Mouse (Mus musculus): ENCODE measurements at regions not wholly inside any gene's neighbourhood (a gene's known extent, or its start where the extent isn't known, plus 50 kb on each side); places are given as distances from the start of the nearest gene placed in this dataset.

DNA sequence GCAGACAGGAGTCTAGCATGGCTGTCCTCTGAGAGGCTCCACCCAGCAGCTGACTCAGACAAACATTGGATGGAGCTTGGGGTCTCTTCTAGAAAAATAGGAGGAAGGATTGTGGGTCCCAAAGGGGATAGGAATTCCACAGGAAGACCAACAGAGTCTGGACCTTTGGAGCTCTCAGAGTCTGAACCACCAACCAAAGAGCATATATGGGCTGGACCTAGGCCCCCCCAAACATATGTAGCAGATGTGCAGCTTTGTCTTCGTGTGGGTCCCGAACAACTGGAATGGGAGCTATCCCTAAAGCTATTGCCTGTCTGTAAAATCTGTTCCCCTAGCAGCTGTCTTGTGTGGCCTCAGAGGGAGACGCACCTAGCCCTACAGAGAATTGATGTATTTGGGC lies 50.1 kb upstream of the Cpm start:
- no peaks in the 10 kb centered on the region for H3K36me3 ChIP-seq (ENCODE audit: control insufficient read depth, insufficient read depth, low read length)
- no peak overlapping the region for H3K27ac ChIP-seq (ENCODE audit: low read depth, low read length)
- no peaks in the 10 kb centered on the region for H3K27me3 ChIP-seq (ENCODE audit: control insufficient read depth, insufficient read depth, low read length)
- ATAC-seq (ENCODE audit: low FRiP score, low TSS enrichment): no peak
- H3K9ac ChIP-seq (ENCODE audit: low read depth, low read length): no peak overlapping the region
- no peak overlapping the region for H3K4me2 ChIP-seq (replicated peaks; ENCODE audit: low read depth, low read length)
- 70% methylated on average over 3 of the region's 3 CpGs for WGBS
- H3K4me3 ChIP-seq (ENCODE audit: low read length): no peak overlapping the region
- H3K4me1 ChIP-seq (ENCODE audit: control insufficient read depth, insufficient read depth, low read length): 0 out of 2 replicates have a peak, but pooled peaks cover 3% of the 10 kb centered on the region
- H3K9me3 ChIP-seq (ENCODE audit: control insufficient read depth, low read length): no peaks in the 10 kb centered on the region

DNA sequence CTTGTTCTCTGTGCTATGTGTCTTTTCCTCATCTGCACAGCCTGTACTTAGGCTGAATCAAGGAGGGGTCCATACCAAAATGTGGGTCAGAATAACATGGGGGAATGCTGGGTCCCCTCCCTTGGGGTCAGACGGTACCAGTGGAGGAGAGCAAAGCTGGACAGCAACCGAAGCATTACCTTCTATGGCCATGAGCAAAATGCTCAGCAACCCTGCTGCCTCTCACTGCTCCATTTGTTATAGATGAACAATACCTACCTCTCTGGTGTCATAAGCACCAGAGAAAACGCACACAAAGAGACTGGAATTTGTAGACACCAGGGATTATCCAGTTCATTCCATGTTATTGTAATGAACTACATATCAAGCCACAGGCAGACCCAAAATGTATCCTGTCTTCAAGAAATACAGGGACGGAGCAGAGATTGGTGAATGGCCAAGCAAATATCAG lies 50.6 kb upstream of the Cpm start:
- Histone ChIP-seq H3K36me3 (ENCODE audit: control insufficient read depth, insufficient read depth, low read length) (no peaks in the 10 kb centered on the region), H3K27me3 (ENCODE audit: control insufficient read depth, insufficient read depth, low read length) (no peaks in the 10 kb centered on the region), H3K27ac (ENCODE audit: low read depth, low read length) (no peak overlapping the region), H3K4me1 (ENCODE audit: control insufficient read depth, insufficient read depth, low read length) (0 out of 2 replicates have a peak, but pooled peaks cover 2% of the 10 kb centered on the region), H3K4me2 (replicated peaks; ENCODE audit: low read depth, low read length) (no peak overlapping the region), H3K9me3 (ENCODE audit: control insufficient read depth, low read length) (no peaks in the 10 kb centered on the region), H3K4me3 (ENCODE audit: low read length) (no peak overlapping the region), H3K9ac (ENCODE audit: low read depth, low read length) (no peak overlapping the region)
- WGBS: 91% methylated on average over 4 of the region's 4 CpGs
- ATAC-seq (ENCODE audit: low FRiP score, low TSS enrichment): no peak

- Histone ChIP-seq H3K36me3 (ENCODE audit: control insufficient read depth, insufficient read depth, low read length) (no peaks in the 10 kb centered on the region), H3K9ac (ENCODE audit: low read depth, low read length) (no peak overlapping the region), H3K27me3 (ENCODE audit: control insufficient read depth, insufficient read depth, low read length) (no peaks in the 10 kb centered on the region), H3K9me3 (ENCODE audit: control insufficient read depth, low read length) (no peaks in the 10 kb centered on the region), H3K27ac (ENCODE audit: low read depth, low read length) (no peak overlapping the region), H3K4me3 (ENCODE audit: low read length) (no peak overlapping the region), H3K4me1 (ENCODE audit: control insufficient read depth, insufficient read depth, low read length) (no peaks in the 10 kb centered on the region), H3K4me2 (replicated peaks; ENCODE audit: low read depth, low read length) (no peak overlapping the region)
- no peak for ATAC-seq (ENCODE audit: low FRiP score, low TSS enrichment)
- WGBS: 85% methylated on average over 4 of the region's 4 CpGs
These were observed 51.2 kb upstream of the Cpm start for GRCm38 (mm10) chr10:117577970-117578695.

DNA sequence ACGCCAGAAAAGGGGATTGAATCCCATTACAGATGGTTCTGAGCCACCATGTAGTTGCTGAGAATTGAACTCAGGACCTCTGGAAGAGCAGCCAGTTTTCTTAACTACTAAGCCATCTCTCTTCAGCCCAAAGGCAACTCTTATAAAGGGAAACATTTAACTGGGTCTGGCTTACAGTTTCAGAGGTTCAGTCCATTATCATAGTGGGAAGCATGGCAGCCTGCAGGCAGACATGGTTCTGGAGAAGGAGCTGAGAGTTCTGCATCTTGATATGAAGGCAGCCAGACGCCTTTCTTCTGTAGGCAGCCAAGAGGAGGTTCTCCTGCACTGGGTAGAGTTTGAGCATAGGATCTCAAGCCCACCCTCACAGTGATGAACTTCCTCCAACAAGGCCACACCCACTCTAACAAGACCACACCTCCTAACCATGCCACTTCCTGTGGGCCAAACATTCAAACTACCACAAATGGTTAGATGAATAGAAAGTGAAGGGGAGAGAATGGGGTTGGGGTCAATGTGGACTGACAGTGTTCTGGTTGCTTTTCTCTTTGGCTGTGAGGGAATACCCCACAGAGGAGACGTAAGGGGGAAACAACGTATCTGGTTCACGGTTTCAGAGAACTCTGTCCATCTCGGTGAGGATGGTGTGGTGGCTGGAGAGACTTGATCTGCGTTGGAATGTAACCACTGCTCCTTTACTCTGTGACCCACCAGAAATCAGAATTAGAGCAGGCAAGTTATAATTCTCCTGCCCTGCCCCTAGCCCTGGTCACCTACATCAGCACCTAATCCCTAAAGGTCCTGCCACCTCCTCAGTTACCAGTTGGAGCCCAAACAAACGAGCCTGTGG lies 52.2 kb upstream of the Cpm start:
- 93% methylated on average over 8 of the region's 8 CpGs for WGBS
- Histone ChIP-seq H3K9ac (ENCODE audit: low read depth, low read length) (no peak overlapping the region), H3K27ac (ENCODE audit: low read depth, low read length) (no peak overlapping the region)

DNA sequence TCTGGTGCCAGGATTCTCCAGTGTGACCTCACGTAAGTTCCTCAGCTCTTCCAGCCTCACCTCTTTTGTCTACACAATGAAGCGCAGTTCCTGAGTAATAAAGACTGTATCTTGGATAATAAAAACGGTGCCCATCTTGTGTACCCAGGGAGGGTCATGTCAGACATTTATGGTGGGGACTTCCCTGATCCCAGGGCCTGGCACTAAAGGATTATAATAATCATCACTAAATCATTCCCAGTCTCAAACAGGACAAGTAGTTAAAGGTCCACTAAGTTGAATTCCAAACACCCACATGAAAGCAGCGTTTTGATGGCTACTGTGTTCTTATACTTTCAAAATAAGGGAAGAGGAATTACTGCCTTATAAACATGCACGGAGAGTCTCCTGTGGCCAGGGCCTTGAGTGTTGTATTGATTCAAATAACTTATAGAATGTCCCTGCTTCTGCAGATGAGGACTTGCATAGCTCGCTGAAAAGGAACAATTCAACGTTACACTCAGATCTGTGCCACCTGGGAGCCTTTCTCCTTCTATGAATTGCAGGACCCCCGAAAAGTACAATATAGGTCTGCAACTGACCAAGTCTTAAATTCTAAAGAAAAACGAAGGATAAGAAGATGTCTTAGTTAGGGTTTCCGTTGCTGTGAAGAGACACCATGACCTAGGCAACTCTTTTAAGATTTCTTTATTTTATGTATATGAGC lies 53.0 kb upstream of the Cpm start:
- WGBS: 72% methylated on average over 10 of the region's 10 CpGs
- no peak for ATAC-seq (ENCODE audit: low FRiP score, low TSS enrichment)
- Histone ChIP-seq H3K9me3 (ENCODE audit: control insufficient read depth, low read length) (no peaks in the 10 kb centered on the region), H3K27me3 (ENCODE audit: control insufficient read depth, insufficient read depth, low read length) (peaks cover 6% of the 10 kb centered on the region), H3K4me2 (replicated peaks; ENCODE audit: low read depth, low read length) (no peak overlapping the region), H3K4me1 (ENCODE audit: control insufficient read depth, insufficient read depth, low read length) (peaks cover 6% of the 10 kb centered on the region; the same call in 1 of the 2 replicates), H3K4me3 (ENCODE audit: low read length) (no peak overlapping the region), H3K27ac (ENCODE audit: low read depth, low read length) (no peak overlapping the region), H3K36me3 (ENCODE audit: control insufficient read depth, insufficient read depth, low read length) (no peaks in the 10 kb centered on the region), H3K9ac (ENCODE audit: low read depth, low read length) (no peak overlapping the region)

More for the DNA sequence above, 52.2 kb upstream of the Cpm start:
- Histone ChIP-seq H3K27me3 (ENCODE audit: control insufficient read depth, insufficient read depth, low read length) (peaks cover 4% of the 10 kb centered on the region), H3K4me2 (replicated peaks; ENCODE audit: low read depth, low read length) (no peak overlapping the region), H3K4me3 (ENCODE audit: low read length) (no peak overlapping the region), H3K36me3 (ENCODE audit: control insufficient read depth, insufficient read depth, low read length) (no peaks in the 10 kb centered on the region), H3K9me3 (ENCODE audit: control insufficient read depth, low read length) (no peaks in the 10 kb centered on the region), H3K4me1 (ENCODE audit: control insufficient read depth, insufficient read depth, low read length) (0 out of 2 replicates have a peak, but pooled peaks cover under 1% of the 10 kb centered on the region)
- ATAC-seq (ENCODE audit: low FRiP score, low TSS enrichment): no peak

DNA sequence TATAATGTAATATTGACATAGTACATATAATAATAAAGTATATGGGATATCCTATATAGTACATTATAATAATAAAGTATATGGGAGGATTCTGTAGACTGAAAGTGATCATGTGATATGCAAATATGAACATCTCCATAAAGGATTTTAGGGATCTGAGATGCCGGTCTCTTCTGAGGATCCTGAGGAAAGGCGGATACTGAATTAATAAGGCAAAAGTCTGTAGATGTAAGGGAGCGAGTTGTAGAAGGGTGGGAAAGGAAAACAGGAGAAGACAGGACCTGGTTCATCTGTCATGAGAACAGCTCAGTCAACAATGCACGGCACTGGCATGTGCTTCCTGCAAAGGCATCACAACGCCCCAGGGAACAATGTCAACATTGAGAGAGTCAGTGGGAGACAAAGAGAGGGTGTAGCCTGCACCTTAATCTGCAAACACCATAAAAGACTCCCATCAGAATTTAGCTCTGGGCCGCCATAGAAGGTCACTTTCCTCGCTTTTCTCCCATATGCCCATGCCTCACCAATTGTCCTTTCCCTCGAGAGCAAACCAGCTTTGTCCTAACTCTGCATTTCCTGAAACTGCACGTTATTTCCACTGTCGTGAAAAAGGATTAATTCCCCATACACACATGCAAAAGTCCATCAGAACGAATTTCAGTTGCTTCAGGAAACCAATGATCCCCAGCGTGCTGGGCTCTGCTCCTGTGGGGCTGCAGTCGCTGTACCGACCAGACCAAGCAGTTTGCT lies 53.7 kb upstream of the Cpm start:
- H3K36me3 ChIP-seq (ENCODE audit: control insufficient read depth, insufficient read depth, low read length): no peaks in the 10 kb centered on the region
- H3K4me1 ChIP-seq (ENCODE audit: control insufficient read depth, insufficient read depth, low read length): peaks cover 11% of the 10 kb centered on the region; the same call in 1 of the 2 replicates
- 53% methylated on average over 14 of the region's 14 CpGs for WGBS
- H3K27ac ChIP-seq (ENCODE audit: low read depth, low read length): no peak overlapping the region
- H3K4me3 ChIP-seq (ENCODE audit: low read length): no peak overlapping the region
- no peak for ATAC-seq (ENCODE audit: low FRiP score, low TSS enrichment)
- H3K27me3 ChIP-seq (ENCODE audit: control insufficient read depth, insufficient read depth, low read length): peaks cover 6% of the 10 kb centered on the region
- no peaks in the 10 kb centered on the region for H3K9me3 ChIP-seq (ENCODE audit: control insufficient read depth, low read length)
- H3K9ac ChIP-seq (ENCODE audit: low read depth, low read length): no peak overlapping the region
- no peak overlapping the region for H3K4me2 ChIP-seq (replicated peaks; ENCODE audit: low read depth, low read length)

- ATAC-seq (ENCODE audit: low FRiP score, low TSS enrichment): no peak
- H3K27ac ChIP-seq (ENCODE audit: low read depth, low read length): no peak overlapping the region
- H3K36me3 ChIP-seq (ENCODE audit: control insufficient read depth, insufficient read depth, low read length): no peaks in the 10 kb centered on the region
- 85% methylated on average over 3 of the region's 3 CpGs for WGBS
- no peak overlapping the region for H3K4me3 ChIP-seq (ENCODE audit: low read length)
- H3K9ac ChIP-seq (ENCODE audit: low read depth, low read length): no peak overlapping the region
- H3K4me1 ChIP-seq (ENCODE audit: control insufficient read depth, insufficient read depth, low read length): peaks cover 11% of the 10 kb centered on the region; the same call in 1 of the 2 replicates
- H3K4me2 ChIP-seq (replicated peaks; ENCODE audit: low read depth, low read length): no peak overlapping the region
- no peaks in the 10 kb centered on the region for H3K9me3 ChIP-seq (ENCODE audit: control insufficient read depth, low read length)
- H3K27me3 ChIP-seq (ENCODE audit: control insufficient read depth, insufficient read depth, low read length): peaks cover 6% of the 10 kb centered on the region
These were observed 54.4 kb upstream of the Cpm start for GRCm38 (mm10) chr10:117574915-117575314.

DNA sequence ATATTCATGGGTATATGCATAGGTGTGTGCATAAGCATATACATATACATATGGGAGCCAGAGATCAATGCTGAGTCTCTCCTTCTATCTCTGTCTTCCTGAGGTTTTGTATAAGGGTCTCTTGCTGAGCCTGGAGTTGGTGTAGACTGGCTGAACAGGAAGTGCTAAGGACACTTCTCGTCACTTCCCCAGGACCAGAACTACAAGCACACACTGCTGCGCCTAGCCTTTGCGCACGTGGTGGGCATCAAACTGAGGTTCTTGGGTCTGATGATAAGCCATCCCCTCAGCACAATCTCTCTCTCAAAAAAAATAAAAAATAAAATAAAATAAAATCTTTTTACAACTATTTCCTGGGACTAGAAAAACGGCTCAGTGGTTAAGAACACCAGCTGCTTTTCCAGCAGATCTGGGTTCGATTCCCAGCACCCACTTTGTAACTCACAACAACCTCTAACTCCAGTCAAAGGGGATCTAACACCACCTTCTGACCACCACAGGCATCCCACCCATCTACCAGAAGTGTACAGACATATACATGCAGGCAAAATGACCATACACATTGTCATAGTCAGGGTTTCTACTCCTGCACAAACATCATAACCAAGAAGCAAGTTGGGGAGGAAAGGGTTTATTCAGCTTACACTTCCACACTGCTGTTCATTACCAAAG lies 55.1 kb upstream of the Cpm start:
- no peaks in the 10 kb centered on the region for H3K36me3 ChIP-seq (ENCODE audit: control insufficient read depth, insufficient read depth, low read length)
- no peak overlapping the region for H3K27ac ChIP-seq (ENCODE audit: low read depth, low read length)
- H3K4me3 ChIP-seq (ENCODE audit: low read length): no peak overlapping the region
- H3K27me3 ChIP-seq (ENCODE audit: control insufficient read depth, insufficient read depth, low read length): peaks cover 6% of the 10 kb centered on the region
- WGBS: 95% methylated on average over 6 of the region's 6 CpGs
- no peaks in the 10 kb centered on the region for H3K9me3 ChIP-seq (ENCODE audit: control insufficient read depth, low read length)
- ATAC-seq (ENCODE audit: low FRiP score, low TSS enrichment): no peak
- H3K4me1 ChIP-seq (ENCODE audit: control insufficient read depth, insufficient read depth, low read length): peaks cover 11% of the 10 kb centered on the region; the same call in 1 of the 2 replicates
- no peak overlapping the region for H3K4me2 ChIP-seq (replicated peaks; ENCODE audit: low read depth, low read length)
- H3K9ac ChIP-seq (ENCODE audit: low read depth, low read length): no peak overlapping the region
